Mouse (Mus musculus) kidney, adult 2 months (tissue): ENCODE data around the gene Ints11. TPM values are rescaled to one million over a fixed set of nuclear protein-coding genes. Genes with fewer than 3 reads are reported as not detected.
A peak's percentile ranks its signal among the peaks of the same experiment; 100 is the strongest.

Experiments used
- DNase-seq: peaks from one replicate; pipeline ENCODE4 v3.0.0; 2021
- H3K27ac ChIP-seq: fragments of 200-500 bp; 2 replicates; pipeline ENCODE4 v1.5.1; 2012; ENCODE audit warnings: low read depth, low read length, control low read depth, inconsistent platforms; ENCODE audit not compliant: insufficient read depth
- H3K27me3 ChIP-seq: fragments of 200-500 bp; replicated peaks from 2 replicates; pipeline ENCODE4 v1.6.1; 2012; ENCODE audit warnings: mild to moderate bottlenecking, moderate library complexity, low read length, inconsistent platforms; ENCODE audit not compliant: control insufficient read depth, insufficient read depth
- H3K36me3 ChIP-seq: fragments of 200-500 bp; 2 replicates; pipeline ENCODE4 v1.6.1; 2012; ENCODE audit warnings: mild to moderate bottlenecking, moderate library complexity, low read length, inconsistent platforms; ENCODE audit not compliant: control insufficient read depth, insufficient read depth
- H3K4me1 ChIP-seq: fragments of 200-500 bp; 2 replicates; pipeline ENCODE4 v1.6.1; 2011; ENCODE audit warnings: low read length; ENCODE audit not compliant: control insufficient read depth, insufficient read depth
- H3K4me3 ChIP-seq: fragments of 200-500 bp; 2 replicates; pipeline ENCODE4 v1.5.1; 2011; ENCODE audit warnings: mild to moderate bottlenecking, low read depth, low read length, control low read depth; ENCODE audit not compliant: insufficient read depth
- CTCF ChIP-seq: fragments of 200-500 bp; conservative IDR thresholded peaks from 2 replicates; pipeline ENCODE4 v1.5.1; 2011; ENCODE audit warnings: low read depth, mild to moderate bottlenecking, control low read depth, low read length, moderate library complexity, mixed read lengths; ENCODE audit not compliant: insufficient read depth, insufficient read length
- POLR2A ChIP-seq: fragments of 200-500 bp; IDR thresholded peaks from one replicate; pipeline ENCODE4 v1.6.1; 2011; ENCODE audit warnings: low read depth, low read length, control low read depth
- WGBS: fragments of 180-500 bp; shearing (Covaris S2); methylation state at CpG from one replicate; pipeline ENCODE4 v1.1.7; 2018; 5-methylcytosine and 5-hydroxymethylcytosine counted together
- polyA plus RNA-seq: library from polyadenylated mRNA; depleted of rRNA; stranded (reverse); fragments of >200 nt; gene quantifications from 2 replicates; pipeline ENCODE4 v1.2.3, GENCODE M21; 2012

Ints11 gene
- polyA plus RNA-seq, 1 experiment: 26.0 TPM

DNA sequence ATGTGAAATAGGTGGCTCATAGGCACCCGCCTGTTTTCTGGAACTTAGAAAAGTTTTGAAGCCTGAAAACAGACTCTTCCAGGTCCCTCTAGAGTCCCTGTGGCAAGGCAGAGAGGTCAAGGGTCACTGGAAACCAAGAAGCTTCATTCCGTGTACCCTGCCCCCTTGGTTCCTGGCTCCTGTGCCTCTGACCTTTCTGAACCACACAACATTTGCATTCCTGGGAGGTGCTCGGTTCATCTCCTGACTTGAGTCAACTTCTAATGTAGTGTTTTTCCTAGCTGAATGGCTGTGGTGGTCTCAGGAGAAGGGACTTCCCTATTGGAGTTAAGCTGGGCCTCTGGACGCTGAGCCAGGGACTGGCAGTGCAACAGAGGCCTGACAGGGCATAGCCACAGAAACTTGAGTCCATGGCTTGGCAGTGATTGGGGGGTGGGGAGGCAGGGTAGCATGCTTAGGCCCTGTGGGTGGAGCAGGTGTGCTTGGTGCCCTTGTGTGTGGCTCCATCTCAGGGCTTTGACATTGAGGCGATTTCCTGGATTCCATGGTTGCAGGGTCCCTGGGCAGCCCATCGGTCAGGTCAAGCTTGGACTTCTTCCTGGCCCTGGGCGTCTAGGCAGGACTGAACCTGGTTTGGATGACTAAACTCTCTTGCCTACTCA lies 20.8 kb upstream of the Ints11 start:
- Histone ChIP-seq H3K4me1 (peaks cover 38% of the 10 kb centered on the region), H3K4me3 (peak overlapping the region; percentile 76), H3K27me3 (no peaks in the 10 kb centered on the region), H3K27ac (peak overlapping the region; percentile 57), H3K36me3 (no peaks in the 10 kb centered on the region)
- TF ChIP-seq CTCF (no peak), POLR2A (no peak)
- DNase-seq: peak; percentile 91
- WGBS: 36% methylated on average over 7 of the region's 7 CpGs

DNA sequence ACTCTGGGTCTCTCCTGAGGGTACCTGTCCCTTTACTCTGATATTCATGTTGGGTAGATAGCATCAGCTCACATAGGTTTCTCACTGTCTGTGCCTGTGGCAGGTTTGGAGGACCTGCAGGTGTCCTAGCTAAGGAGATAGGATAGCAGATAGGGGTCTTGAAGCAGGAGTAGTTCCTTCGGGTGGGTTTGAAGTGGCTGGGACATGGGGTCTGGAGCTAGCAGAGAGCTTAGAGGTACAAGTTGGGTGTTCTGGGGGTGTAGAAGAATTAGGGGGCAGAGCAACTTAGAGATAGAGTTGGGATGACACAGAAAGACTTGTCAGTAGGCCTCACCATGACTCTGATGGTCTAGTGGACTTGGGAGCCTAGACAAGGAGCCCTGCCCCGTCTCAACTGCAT lies 20.0 kb upstream of the Ints11 start:
- WGBS: 64% methylated on average over 2 of the region's 2 CpGs
- Histone ChIP-seq H3K27ac (peak overlapping the region; percentile 20; the same call in 1 of the 2 replicates), H3K4me3 (no peak overlapping the region), H3K27me3 (no peaks in the 10 kb centered on the region), H3K36me3 (no peaks in the 10 kb centered on the region), H3K4me1 (peaks cover 38% of the 10 kb centered on the region)
- DNase-seq: no peak
- TF ChIP-seq CTCF (no peak), POLR2A (no peak)

DNA sequence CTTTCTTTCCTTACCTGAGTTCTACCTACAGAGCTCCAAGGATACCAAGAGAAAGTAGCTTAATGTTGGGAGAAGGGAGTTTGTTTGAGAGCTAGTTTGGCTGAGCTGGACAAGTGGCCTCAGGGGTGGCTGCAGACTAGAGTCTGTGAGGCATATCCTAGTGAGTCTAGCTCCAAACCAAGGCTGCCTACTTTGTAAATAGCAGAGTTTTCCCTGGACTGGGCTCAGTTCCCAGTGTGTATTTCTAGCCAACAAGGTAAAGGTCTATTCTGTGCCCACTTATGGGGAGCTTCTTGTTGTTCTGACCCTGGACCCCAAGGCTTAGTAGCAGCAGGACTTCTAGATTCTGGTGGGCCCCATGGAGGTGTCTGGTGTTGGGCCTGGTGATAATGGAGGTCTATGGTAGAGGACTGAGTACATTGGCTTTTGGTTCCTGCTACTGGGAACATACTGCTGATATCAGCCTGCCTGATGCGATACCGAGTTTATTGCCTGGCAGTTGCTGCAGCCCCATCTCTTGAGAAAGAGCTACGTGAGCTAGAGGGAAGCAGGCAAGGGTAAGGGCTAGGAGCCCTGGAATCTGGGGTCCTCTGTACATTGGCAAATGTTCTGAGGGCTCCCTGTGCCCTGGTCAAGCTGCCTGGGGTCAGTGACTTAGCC lies 19.4 kb upstream of the Ints11 start:
- 61% methylated on average over 3 of the region's 3 CpGs for WGBS
- no peak overlapping the region for H3K4me3 ChIP-seq

DNA sequence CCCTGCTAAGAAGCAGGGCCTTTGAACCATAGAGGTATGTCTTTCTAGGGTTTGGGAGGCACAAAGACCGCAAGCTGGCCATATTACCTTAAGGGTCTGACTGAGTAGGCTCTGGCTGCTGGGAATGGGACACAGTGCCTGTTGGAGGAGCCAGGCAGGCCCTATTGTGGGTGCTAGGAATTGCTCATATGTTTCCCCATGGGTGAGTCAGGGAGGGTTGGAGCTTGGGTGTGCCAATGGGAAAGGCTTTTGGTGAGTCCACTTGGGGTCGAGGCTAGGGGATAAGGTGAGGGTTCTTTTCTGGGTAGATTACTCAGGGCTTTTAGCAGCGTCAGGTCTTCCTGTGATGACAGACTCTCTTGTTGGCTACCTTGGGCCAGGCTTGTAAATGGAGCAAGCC lies 18.0 kb upstream of the Ints11 start:
- Histone ChIP-seq H3K36me3 (no peaks in the 10 kb centered on the region; the same call in 1 of the 2 replicates), H3K27me3 (no peaks in the 10 kb centered on the region), H3K4me1 (peaks cover 38% of the 10 kb centered on the region), H3K4me3 (no peak overlapping the region), H3K27ac (peak overlapping the region; percentile 26; the same call in 1 of the 2 replicates)
- TF ChIP-seq CTCF: no peak
- no peak for TF ChIP-seq POLR2A
- no peak for DNase-seq
- 79% methylated on average over 3 of the region's 3 CpGs for WGBS

More for the DNA sequence above, 19.4 kb upstream of the Ints11 start:
- peak; percentile 82 for DNase-seq
- Histone ChIP-seq H3K4me1 (peaks cover 38% of the 10 kb centered on the region), H3K36me3 (no peaks in the 10 kb centered on the region), H3K27ac (0 out of 2 replicates have a peak overlapping the region, but pooled peaks have one; percentile 20), H3K27me3 (no peaks in the 10 kb centered on the region)
- TF ChIP-seq CTCF (no peak), POLR2A (no peak)

DNA sequence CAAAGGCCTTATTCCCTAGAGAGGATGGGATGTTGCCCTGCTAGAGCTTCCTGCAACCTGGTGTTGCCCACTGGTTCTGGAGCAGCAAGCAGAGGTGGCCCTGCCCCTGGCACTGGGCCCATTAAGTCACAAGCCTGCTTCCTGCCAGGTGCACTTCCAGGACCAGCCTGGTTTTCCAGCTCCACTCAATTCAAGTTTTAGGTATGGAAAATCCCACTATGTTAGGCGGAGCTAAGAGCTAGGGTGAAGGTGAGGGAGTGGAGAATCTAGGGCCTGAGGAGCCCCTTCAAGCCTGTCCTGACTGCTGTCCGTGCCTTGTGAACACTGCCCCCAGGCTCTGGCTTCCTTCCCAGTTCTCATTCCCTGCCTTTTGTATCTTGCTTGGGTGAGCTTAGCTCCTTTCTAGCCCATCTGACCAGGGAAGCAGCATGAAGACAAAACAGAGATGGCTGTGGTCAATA lies 17.4 kb upstream of the Ints11 start:
- H3K27ac ChIP-seq: peak overlapping the region; percentile 26; the same call in 1 of the 2 replicates

DNA sequence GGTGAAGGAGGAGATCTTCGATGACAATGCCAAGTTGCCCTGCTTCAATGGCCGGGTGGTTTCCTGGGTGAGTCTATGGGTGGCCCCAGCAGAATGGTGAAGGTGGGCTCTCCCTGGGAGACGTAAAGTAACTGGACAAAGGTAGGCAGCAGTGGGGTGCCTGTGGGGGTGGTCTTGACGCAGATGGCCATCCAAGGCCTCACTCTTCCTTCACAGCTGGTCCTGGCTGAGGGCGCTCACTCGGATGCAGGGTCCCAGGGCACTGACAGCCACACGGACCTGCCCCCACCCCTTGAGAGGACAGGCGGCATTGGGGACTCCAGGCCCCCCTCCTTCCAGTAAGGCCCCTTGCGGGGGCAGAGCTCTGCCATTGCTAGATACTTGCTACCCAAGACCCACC lies 15.9 kb upstream of the Ints11 start:
- Histone ChIP-seq H3K4me1 (peaks cover 37% of the 10 kb centered on the region), H3K27me3 (no peaks in the 10 kb centered on the region), H3K27ac (no peak overlapping the region), H3K36me3 (no peaks in the 10 kb centered on the region; the same call in 1 of the 2 replicates), H3K4me3 (no peak overlapping the region)
- no peak for DNase-seq
- WGBS: 89% methylated on average over 9 of the region's 9 CpGs
- TF ChIP-seq CTCF: no peak
- TF ChIP-seq POLR2A: no peak

More for the DNA sequence above, 17.4 kb upstream of the Ints11 start:
- TF ChIP-seq CTCF (no peak), POLR2A (no peak)
- Histone ChIP-seq H3K4me1 (peaks cover 38% of the 10 kb centered on the region), H3K4me3 (no peak overlapping the region), H3K27me3 (no peaks in the 10 kb centered on the region), H3K36me3 (no peaks in the 10 kb centered on the region; the same call in 1 of the 2 replicates)
- peak; percentile 85 for DNase-seq
- WGBS: 37% methylated on average over 2 of the region's 2 CpGs

DNA sequence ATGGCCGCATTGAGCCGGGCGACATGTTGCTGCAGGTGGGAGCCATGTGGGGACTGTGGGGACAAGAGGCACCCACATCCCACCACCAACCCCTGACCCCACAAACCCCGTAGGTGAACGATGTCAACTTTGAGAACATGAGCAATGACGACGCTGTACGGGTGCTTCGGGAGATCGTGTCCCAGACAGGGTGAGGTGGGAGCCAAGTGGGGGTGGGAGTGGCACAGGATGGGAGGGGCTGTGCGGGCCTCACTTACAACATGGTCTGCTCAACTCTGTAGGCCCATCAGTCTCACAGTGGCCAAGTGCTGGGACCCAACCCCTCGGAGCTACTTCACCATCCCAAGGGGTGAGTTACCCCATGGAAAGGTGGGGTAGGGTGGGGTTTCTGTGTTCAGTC lies 14.4 kb upstream of the Ints11 start:
- Histone ChIP-seq H3K27me3 (no peaks in the 10 kb centered on the region), H3K36me3 (no peaks in the 10 kb centered on the region; the same call in 1 of the 2 replicates), H3K4me3 (no peak overlapping the region), H3K27ac (no peak overlapping the region), H3K4me1 (peaks cover 24% of the 10 kb centered on the region)
- 96% methylated on average over 12 of the region's 12 CpGs for WGBS
- TF ChIP-seq POLR2A (no peak), CTCF (no peak)
- DNase-seq: no peak
